Mouse (Mus musculus) embryonic facial prominence, embryonic 15.5 days (tissue): ENCODE measurements around the gene Nrg3. TPM values are rescaled to one million over a fixed set of nuclear protein-coding genes. Genes with fewer than 3 reads are reported as not detected.

Experiments
- ATAC-seq: fragments of 200-750 bp; cut with Nextera tagmentation; 2 replicates; pipeline ENCODE4 v1.8.0; 2017; ENCODE audit warnings: low read depth, moderate TSS enrichment; ENCODE audit not compliant: insufficient number of reproducible peaks, low FRiP score, low TSS enrichment
- H3K27ac ChIP-seq: fragments of 300-500 bp; sonication (generic); replicated peaks from 2 replicates; pipeline ENCODE4 v1.5.1; 2015; ENCODE audit warnings: mild to moderate bottlenecking, inconsistent platforms
- H3K27me3 ChIP-seq: fragments of 300-500 bp; sonication (generic); 2 replicates; pipeline ENCODE4 v1.6.1; 2015; ENCODE audit warnings: inconsistent platforms
- H3K36me3 ChIP-seq: fragments of 300-500 bp; sonication (generic); 2 replicates; pipeline ENCODE4 v1.6.1; 2015; ENCODE audit warnings: mild to moderate bottlenecking, inconsistent platforms
- H3K4me1 ChIP-seq: fragments of 300-500 bp; sonication (generic); 2 replicates; pipeline ENCODE4 v1.6.1; 2015; ENCODE audit warnings: inconsistent platforms
- H3K4me2 ChIP-seq: fragments of 300-500 bp; sonication (generic); replicated peaks from 2 replicates; pipeline ENCODE4 v1.6.1; 2015; ENCODE audit warnings: mild to moderate bottlenecking, inconsistent platforms
- H3K4me3 ChIP-seq: fragments of 300-500 bp; sonication (generic); replicated peaks from 2 replicates; pipeline ENCODE4 v1.5.1; 2015; ENCODE audit warnings: mild to moderate bottlenecking, inconsistent platforms
- H3K9ac ChIP-seq: fragments of 300-500 bp; sonication (generic); 2 replicates; pipeline ENCODE4 v1.6.1; 2015; ENCODE audit warnings: inconsistent platforms
- H3K9me3 ChIP-seq: fragments of 300-500 bp; sonication (generic); replicated peaks from 2 replicates; pipeline ENCODE4 v1.6.1; 2016; ENCODE audit warnings: inconsistent platforms
- WGBS: fragments of 180-500 bp; shearing (Covaris S2); methylation state at CpG from one replicate; pipeline ENCODE4 v1.1.7; 2015; 5-methylcytosine and 5-hydroxymethylcytosine counted together
- polyA plus RNA-seq: library from polyadenylated mRNA; unstranded; fragments of >200 nt; fragmentation: Nextera tagmentation; extraction: Ambion mirVana; gene quantifications from 2 replicates; pipeline ENCODE4 v1.2.1, GENCODE M21; 2015

Nrg3 gene
- polyA plus RNA-seq, 1 experiment from 2014 or later, result 0.16 TPM

- H3K9me3 ChIP-seq, result no peaks in the 10 kb centered on the region
- WGBS, result 61% methylated on average over 1 of the region's 1 CpGs
- H3K9ac ChIP-seq, result no peak overlapping the region
- H3K4me2 ChIP-seq, result no peak overlapping the region
- ATAC-seq, result no peak
- H3K27me3 ChIP-seq, result no peaks in the 10 kb centered on the region
- no peaks in the 10 kb centered on the region for H3K4me1 ChIP-seq
- H3K4me3 ChIP-seq, result no peak overlapping the region
- H3K27ac ChIP-seq, result no peak overlapping the region
- H3K36me3 ChIP-seq, result no peaks in the 10 kb centered on the region
Observed at GRCm38 (mm10) chr14:39373220-39373619, 99.7 kb downstream of the Nrg3 start.

GRCm38 (mm10) chr14:39356251-39356650 lies 116.6 kb downstream of the Nrg3 start:
- no peak overlapping the region for H3K4me2 ChIP-seq
- no peak overlapping the region for H3K4me3 ChIP-seq
- 82% methylated on average over 2 of the region's 2 CpGs for WGBS
- no peak for ATAC-seq
- no peaks in the 10 kb centered on the region for H3K9me3 ChIP-seq
- no peaks in the 10 kb centered on the region for H3K27me3 ChIP-seq
- no peaks in the 10 kb centered on the region for H3K4me1 ChIP-seq
- H3K36me3 ChIP-seq, result no peaks in the 10 kb centered on the region
- H3K9ac ChIP-seq, result no peak overlapping the region
- H3K27ac ChIP-seq, result no peak overlapping the region

DNA sequence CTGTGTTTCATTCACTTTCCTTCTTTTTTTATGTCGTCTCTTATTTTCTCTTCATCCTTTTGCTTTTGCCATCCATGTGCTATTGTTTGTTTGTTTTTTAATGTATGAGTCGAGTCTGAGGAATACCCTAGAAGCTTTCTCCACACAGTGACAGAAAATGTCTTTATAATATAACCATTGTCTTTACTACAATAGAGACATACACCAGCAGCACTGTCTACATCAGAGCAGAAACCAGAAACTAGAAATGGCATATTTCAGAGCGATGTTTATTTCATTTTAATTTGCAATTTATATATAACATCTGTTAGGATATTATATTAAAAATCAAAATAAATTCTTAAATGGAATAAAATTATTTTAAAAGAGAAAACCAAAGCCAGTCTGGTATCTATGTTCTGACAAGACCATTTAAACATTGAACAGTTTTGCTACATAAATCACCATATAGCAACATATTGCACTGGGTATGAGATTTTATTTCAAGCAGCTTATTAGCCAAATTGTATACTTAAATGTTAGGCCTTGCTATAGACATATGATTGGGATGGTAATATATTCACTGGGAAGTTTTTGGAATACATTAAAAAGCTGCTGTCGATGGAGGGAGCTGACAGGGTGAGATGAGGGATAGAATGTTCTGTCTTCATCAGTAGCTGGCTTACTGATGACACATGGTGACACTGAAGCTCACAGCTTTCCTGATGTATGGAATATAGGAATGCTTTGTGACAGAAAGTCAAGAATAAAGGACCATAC lies 120.7 kb downstream of the Nrg3 start:
- Histone ChIP-seq H3K27me3 (no peaks in the 10 kb centered on the region), H3K9me3 (no peaks in the 10 kb centered on the region), H3K9ac (no peak overlapping the region), H3K27ac (no peak overlapping the region), H3K36me3 (no peaks in the 10 kb centered on the region), H3K4me3 (no peak overlapping the region), H3K4me1 (no peaks in the 10 kb centered on the region), H3K4me2 (no peak overlapping the region)
- WGBS, result 67% methylated on average over 4 of the region's 4 CpGs
- no peak for ATAC-seq

- Histone ChIP-seq H3K9me3 (no peaks in the 10 kb centered on the region), H3K4me3 (no peak overlapping the region), H3K4me1 (no peaks in the 10 kb centered on the region), H3K9ac (no peak overlapping the region), H3K27me3 (no peaks in the 10 kb centered on the region), H3K36me3 (no peaks in the 10 kb centered on the region), H3K4me2 (no peak overlapping the region), H3K27ac (no peak overlapping the region)
- no peak for ATAC-seq
- WGBS, result 75% methylated on average over 4 of the region's 4 CpGs
Observed at GRCm38 (mm10) chr14:39317424-39318110, 155.3 kb downstream of the Nrg3 start.

GRCm38 (mm10) chr14:39314111-39314510 lies 158.8 kb downstream of the Nrg3 start:
- H3K4me2 ChIP-seq, result no peak overlapping the region
- H3K9ac ChIP-seq, result no peak overlapping the region
- no peaks in the 10 kb centered on the region for H3K4me1 ChIP-seq
- H3K27ac ChIP-seq, result no peak overlapping the region
- H3K36me3 ChIP-seq, result no peaks in the 10 kb centered on the region
- no peak overlapping the region for H3K4me3 ChIP-seq
- H3K27me3 ChIP-seq, result no peaks in the 10 kb centered on the region
- ATAC-seq, result no peak
- H3K9me3 ChIP-seq, result no peaks in the 10 kb centered on the region

GRCm38 (mm10) chr14:39265121-39265520 lies 207.8 kb downstream of the Nrg3 start:
- no peaks in the 10 kb centered on the region for H3K9me3 ChIP-seq
- no peaks in the 10 kb centered on the region for H3K4me1 ChIP-seq
- H3K36me3 ChIP-seq, result no peaks in the 10 kb centered on the region
- H3K9ac ChIP-seq, result no peak overlapping the region
- no peak overlapping the region for H3K4me2 ChIP-seq
- no peak overlapping the region for H3K27ac ChIP-seq
- WGBS, result 89% methylated on average over 1 of the region's 1 CpGs
- H3K27me3 ChIP-seq, result no peaks in the 10 kb centered on the region
- H3K4me3 ChIP-seq, result no peak overlapping the region
- ATAC-seq, result no peak

DNA sequence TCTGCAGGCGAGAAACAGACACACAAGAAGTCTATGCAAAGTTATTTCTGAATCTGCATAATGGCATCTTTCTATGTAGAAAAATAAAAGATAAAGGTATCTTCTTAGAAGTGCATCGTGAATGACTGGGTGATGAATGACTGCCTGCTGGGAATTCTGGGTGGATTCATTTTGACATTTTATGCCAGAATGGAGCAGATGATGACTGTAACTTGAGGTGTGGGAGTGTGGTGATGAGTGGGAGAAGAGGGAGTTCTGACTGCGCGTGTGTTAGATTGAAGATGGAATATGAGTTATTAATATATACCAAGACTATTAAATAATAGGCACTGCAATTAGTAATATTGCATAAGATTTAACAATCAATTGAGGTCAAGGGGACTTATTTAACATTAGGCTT lies 208.5 kb downstream of the Nrg3 start:
- Histone ChIP-seq H3K9me3 (no peaks in the 10 kb centered on the region), H3K27ac (no peak overlapping the region), H3K4me3 (no peak overlapping the region), H3K27me3 (no peaks in the 10 kb centered on the region), H3K36me3 (no peaks in the 10 kb centered on the region), H3K4me1 (no peaks in the 10 kb centered on the region), H3K9ac (no peak overlapping the region), H3K4me2 (no peak overlapping the region)
- WGBS, result 88% methylated on average over 4 of the region's 4 CpGs
- no peak for ATAC-seq

- Histone ChIP-seq H3K27ac (no peak overlapping the region), H3K4me3 (no peak overlapping the region), H3K9ac (no peak overlapping the region), H3K9me3 (no peaks in the 10 kb centered on the region), H3K27me3 (no peaks in the 10 kb centered on the region), H3K36me3 (no peaks in the 10 kb centered on the region), H3K4me2 (no peak overlapping the region), H3K4me1 (no peaks in the 10 kb centered on the region)
- no peak for ATAC-seq
- WGBS, result 80% methylated on average over 1 of the region's 1 CpGs
Observed at GRCm38 (mm10) chr14:39261016-39261415, 211.9 kb downstream of the Nrg3 start.

DNA sequence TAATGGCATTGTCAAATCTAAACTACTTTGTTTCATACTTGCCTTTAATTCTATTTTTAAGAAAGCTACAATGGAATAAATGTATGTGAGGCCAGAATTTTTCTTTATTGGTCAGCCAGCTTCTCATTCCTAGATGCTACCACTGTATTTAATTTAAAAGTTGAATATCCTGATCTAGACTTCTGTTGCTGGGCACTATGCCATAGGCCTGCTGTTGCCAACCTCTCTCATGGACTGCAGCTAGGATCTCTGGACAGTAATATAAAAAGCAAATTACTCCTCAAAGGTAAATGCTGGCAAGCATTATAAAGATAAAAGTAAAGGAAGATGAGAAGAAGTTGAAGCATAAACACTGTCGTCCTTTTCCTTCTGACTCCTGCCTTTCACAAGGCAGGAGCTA lies 217.5 kb downstream of the Nrg3 start:
- Histone ChIP-seq H3K36me3 (no peaks in the 10 kb centered on the region), H3K27me3 (no peaks in the 10 kb centered on the region)
- 48% methylated on average over 1 of the region's 1 CpGs for WGBS

DNA sequence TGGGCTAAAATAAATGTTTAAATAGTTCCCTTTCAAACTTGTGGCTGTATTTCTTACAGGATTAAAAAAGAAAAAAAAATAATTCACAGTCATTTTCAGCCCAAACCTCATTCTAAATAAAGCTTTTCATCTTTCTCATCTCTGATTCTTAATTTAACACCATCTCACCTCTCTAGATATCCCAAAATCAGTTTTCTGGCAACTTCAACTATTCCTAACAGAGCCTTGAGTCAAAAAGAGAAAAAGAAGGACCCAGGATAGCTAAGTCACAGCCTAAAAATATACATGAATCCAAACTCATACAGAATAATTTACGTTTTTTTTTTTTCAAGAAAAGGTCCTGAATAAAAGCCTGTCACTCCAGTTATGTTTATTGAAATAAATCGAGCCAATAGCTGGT lies 232.6 kb downstream of the Nrg3 start:
- no peak overlapping the region for H3K27ac ChIP-seq
- no peaks in the 10 kb centered on the region for H3K36me3 ChIP-seq
- H3K9me3 ChIP-seq, result no peaks in the 10 kb centered on the region
- no peak overlapping the region for H3K4me2 ChIP-seq
- no peak for ATAC-seq
- no peak overlapping the region for H3K9ac ChIP-seq
- 65% methylated on average over 2 of the region's 2 CpGs for WGBS
- H3K4me1 ChIP-seq, result no peaks in the 10 kb centered on the region
- H3K4me3 ChIP-seq, result no peak overlapping the region
- no peaks in the 10 kb centered on the region for H3K27me3 ChIP-seq

More for the DNA sequence above, 217.5 kb downstream of the Nrg3 start:
- no peak for ATAC-seq
- Histone ChIP-seq H3K27ac (no peak overlapping the region), H3K9ac (no peak overlapping the region), H3K9me3 (no peaks in the 10 kb centered on the region), H3K4me1 (no peaks in the 10 kb centered on the region), H3K4me3 (no peak overlapping the region), H3K4me2 (no peak overlapping the region)

GRCm38 (mm10) chr14:39211472-39211871 lies 261.4 kb downstream of the Nrg3 start:
- Histone ChIP-seq H3K4me1 (no peaks in the 10 kb centered on the region), H3K36me3 (no peaks in the 10 kb centered on the region), H3K27ac (no peak overlapping the region), H3K4me2 (no peak overlapping the region), H3K4me3 (no peak overlapping the region), H3K9ac (no peak overlapping the region), H3K27me3 (no peaks in the 10 kb centered on the region), H3K9me3 (no peaks in the 10 kb centered on the region)
- no peak for ATAC-seq
- 55% methylated on average over 1 of the region's 1 CpGs for WGBS

GRCm38 (mm10) chr14:39191946-39192345 lies 280.9 kb downstream of the Nrg3 start:
- no peaks in the 10 kb centered on the region for H3K36me3 ChIP-seq
- ATAC-seq, result no peak
- no peak overlapping the region for H3K4me2 ChIP-seq
- H3K9ac ChIP-seq, result no peak overlapping the region
- no peaks in the 10 kb centered on the region for H3K27me3 ChIP-seq
- no peak overlapping the region for H3K4me3 ChIP-seq
- H3K4me1 ChIP-seq, result no peaks in the 10 kb centered on the region
- H3K9me3 ChIP-seq, result no peaks in the 10 kb centered on the region
- 51% methylated on average over 5 of the region's 5 CpGs for WGBS
- no peak overlapping the region for H3K27ac ChIP-seq
